Mouse (Mus musculus): ENCODE measurements around the gene Rnase12. TPM values are rescaled to one million over a fixed set of nuclear protein-coding genes. Genes with fewer than 3 reads are reported as not detected.
"Not testable (repeated sequence)": the region's sequence is repeated elsewhere in the genome, so short reads cannot be mapped to it uniquely, and the experiment has no call there.

Gene Rnase12
- polyA plus RNA-seq, 2 experiments, result 0.14 TPM; not detected in 1

GRCm38 (mm10) chr14:51015780-51016179, 41.7 kb downstream of the Rnase12 start:
- ATAC-seq (ENCODE audit: low FRiP score, low read depth), result no peak
- DNase-seq (ENCODE audit: low spot score), result no peak
- H3K27ac ChIP-seq (replicated peaks; ENCODE audit: low read depth, low read length), result no peak overlapping the region
- H3K4me2 ChIP-seq (replicated peaks; ENCODE audit: low read depth, low read length, severe bottlenecking), result no peak overlapping the region
- no peaks in the 10 kb centered on the region for H3K4me1 ChIP-seq (ENCODE audit: control insufficient read depth, insufficient read depth, low read length)
- H3K27me3 ChIP-seq (ENCODE audit: control insufficient read depth, insufficient read depth, low read length), result no peaks in the 10 kb centered on the region
- no peak overlapping the region for H3K4me3 ChIP-seq (replicated peaks; ENCODE audit: low read length)
- H3K36me3 ChIP-seq (ENCODE audit: control insufficient read depth, insufficient read depth, low read length), result no peaks in the 10 kb centered on the region
- no peak for TF ChIP-seq POLR2A (IDR thresholded peaks at IDR 0.05; ENCODE audit: borderline replicate concordance, extremely low read depth, insufficient read depth, insufficient read length)
- H3K9ac ChIP-seq (ENCODE audit: low read depth, low read length, severe bottlenecking), result no peak overlapping the region
- H3K9me3 ChIP-seq (ENCODE audit: control insufficient read depth, low read length), result no peaks in the 10 kb centered on the region

DNA sequence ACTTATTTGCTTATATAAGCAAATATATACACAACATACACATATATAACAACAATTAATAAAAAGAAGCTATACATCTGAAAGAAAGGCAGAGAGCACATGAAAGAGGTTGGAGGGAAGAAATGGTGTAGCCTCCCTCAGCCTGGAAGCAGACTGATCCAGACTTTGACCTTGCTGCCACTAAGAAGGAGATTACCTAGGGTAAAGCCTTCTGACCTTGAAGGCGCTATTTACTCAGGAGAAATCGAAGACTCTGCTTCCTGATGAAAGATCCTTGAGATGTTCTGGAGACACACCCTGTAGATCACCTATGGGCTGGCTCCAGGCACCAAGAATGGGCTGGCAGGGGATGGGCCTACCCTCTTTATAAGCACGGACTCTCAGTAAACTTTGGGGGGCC, 42.7 kb downstream of the Rnase12 start:
- not testable (repeated sequence) for H3K27me3 ChIP-seq (ENCODE audit: control insufficient read depth, insufficient read depth, low read length); H3K9me3 ChIP-seq (ENCODE audit: control insufficient read depth, low read length); H3K36me3 ChIP-seq (ENCODE audit: control insufficient read depth, insufficient read depth, low read length); ATAC-seq (ENCODE audit: low FRiP score, low read depth); H3K9ac ChIP-seq (ENCODE audit: low read depth, low read length, severe bottlenecking); H3K4me1 ChIP-seq (ENCODE audit: control insufficient read depth, insufficient read depth, low read length); H3K4me2 ChIP-seq (replicated peaks; ENCODE audit: low read depth, low read length, severe bottlenecking); H3K4me3 ChIP-seq (replicated peaks; ENCODE audit: low read length); DNase-seq (ENCODE audit: low spot score); H3K27ac ChIP-seq (replicated peaks; ENCODE audit: low read depth, low read length)
- 89% methylated on average over 3 of the region's 3 CpGs for WGBS

- Histone ChIP-seq H3K9me3 (ENCODE audit: control insufficient read depth, low read length) (no peaks in the 10 kb centered on the region), H3K27me3 (ENCODE audit: control insufficient read depth, insufficient read depth, low read length) (no peaks in the 10 kb centered on the region), H3K9ac (ENCODE audit: low read depth, low read length, severe bottlenecking) (no peak overlapping the region), H3K4me2 (replicated peaks; ENCODE audit: low read depth, low read length, severe bottlenecking) (no peak overlapping the region), H3K36me3 (ENCODE audit: control insufficient read depth, insufficient read depth, low read length) (no peaks in the 10 kb centered on the region), H3K4me3 (replicated peaks; ENCODE audit: low read length) (no peak overlapping the region), H3K4me1 (ENCODE audit: control insufficient read depth, insufficient read depth, low read length) (no peaks in the 10 kb centered on the region), H3K27ac (replicated peaks; ENCODE audit: low read depth, low read length) (no peak overlapping the region)
- 89% methylated on average over 6 of the region's 6 CpGs for WGBS
- DNase-seq (ENCODE audit: low spot score), result no peak
- TF ChIP-seq POLR2A (IDR thresholded peaks at IDR 0.05; ENCODE audit: borderline replicate concordance, extremely low read depth, insufficient read depth, insufficient read length), result no peak
- ATAC-seq (ENCODE audit: low FRiP score, low read depth), result no peak
These were observed 47.9 kb downstream of the Rnase12 start for GRCm38 (mm10) chr14:51009572-51009971.

- H3K27ac ChIP-seq (replicated peaks; ENCODE audit: low read depth, low read length), result no peak overlapping the region
- 73% methylated on average over 4 of the region's 4 CpGs for WGBS
- H3K9me3 ChIP-seq (ENCODE audit: control insufficient read depth, low read length), result no peaks in the 10 kb centered on the region
- ATAC-seq (ENCODE audit: low FRiP score, low read depth), result no peak
- no peaks in the 10 kb centered on the region for H3K27me3 ChIP-seq (ENCODE audit: control insufficient read depth, insufficient read depth, low read length)
- no peaks in the 10 kb centered on the region for H3K36me3 ChIP-seq (ENCODE audit: control insufficient read depth, insufficient read depth, low read length)
- no peak overlapping the region for H3K9ac ChIP-seq (ENCODE audit: low read depth, low read length, severe bottlenecking)
- DNase-seq (ENCODE audit: low spot score), result no peak
- no peaks in the 10 kb centered on the region for H3K4me1 ChIP-seq (ENCODE audit: control insufficient read depth, insufficient read depth, low read length)
- H3K4me2 ChIP-seq (replicated peaks; ENCODE audit: low read depth, low read length, severe bottlenecking), result no peak overlapping the region
- H3K4me3 ChIP-seq (replicated peaks; ENCODE audit: low read length), result no peak overlapping the region
- no peak for TF ChIP-seq POLR2A (IDR thresholded peaks at IDR 0.05; ENCODE audit: borderline replicate concordance, extremely low read depth, insufficient read depth, insufficient read length)
These were observed 48.7 kb downstream of the Rnase12 start for GRCm38 (mm10) chr14:51008781-51009180.

- Histone ChIP-seq H3K9me3 (ENCODE audit: control insufficient read depth, low read length) (no peaks in the 10 kb centered on the region), H3K9ac (ENCODE audit: low read depth, low read length, severe bottlenecking) (no peak overlapping the region), H3K4me2 (replicated peaks; ENCODE audit: low read depth, low read length, severe bottlenecking) (no peak overlapping the region), H3K27me3 (ENCODE audit: control insufficient read depth, insufficient read depth, low read length) (no peaks in the 10 kb centered on the region), H3K36me3 (ENCODE audit: control insufficient read depth, insufficient read depth, low read length) (no peaks in the 10 kb centered on the region), H3K4me3 (replicated peaks; ENCODE audit: low read length) (no peak overlapping the region), H3K27ac (replicated peaks; ENCODE audit: low read depth, low read length) (peak overlapping the region; percentile 67), H3K4me1 (ENCODE audit: control insufficient read depth, insufficient read depth, low read length) (no peaks in the 10 kb centered on the region)
- TF ChIP-seq POLR2A (IDR thresholded peaks at IDR 0.05; ENCODE audit: borderline replicate concordance, extremely low read depth, insufficient read depth, insufficient read length), result no peak
- DNase-seq (ENCODE audit: low spot score) (peak; percentile 59), ATAC-seq (ENCODE audit: low FRiP score, low read depth) (no peak)
- WGBS, result 71% methylated on average over 13 of the region's 13 CpGs
These were observed 49.3 kb downstream of the Rnase12 start for GRCm38 (mm10) chr14:51007914-51008713.
